Mouse (Mus musculus): ENCODE results near the gene Ldlrap1.

Ldlrap1 gene

GRCm38 (mm10) chr4:134719489-134719888 is 48.3 kb downstream of the Ldlrap1 start:
- DNase-seq (ENCODE audit: low spot score in 2 of 2): no peak

- peak; percentile 78 to 85 for DNase-seq (ENCODE audit: low spot score in 2 of 2)
Observed at GRCm38 (mm10) chr4:134713937-134714336, 53.9 kb downstream of the Ldlrap1 start.

GRCm38 (mm10) chr4:134705311-134705710 is 62.5 kb downstream of the Ldlrap1 start:
- no peak for DNase-seq (ENCODE audit: low spot score in 2 of 2)

GRCm38 (mm10) chr4:134704590-134704989 is 63.2 kb downstream of the Ldlrap1 start:
- no peak for DNase-seq (ENCODE audit: low spot score in 2 of 2)

GRCm38 (mm10) chr4:134703835-134704546 is 63.8 kb downstream of the Ldlrap1 start, which contains the start of gene Man1c1:
Gene Man1c1, minus strand, starts transcription at chr4:134704290.
- DNase-seq (ENCODE audit: low spot score in 2 of 2): peak; percentile 98 to 99

GRCm38 (mm10) chr4:134702981-134703834 is 64.6 kb downstream of the Ldlrap1 start:
- peak; percentile 39 to 55 for DNase-seq (ENCODE audit: low spot score in 2 of 2)

GRCm38 (mm10) chr4:134701934-134702333 is 65.9 kb downstream of the Ldlrap1 start:
- peak; percentile 65 to 71 for DNase-seq (ENCODE audit: low spot score in 2 of 2)

- DNase-seq (ENCODE audit: low spot score in 2 of 2): no peak
Observed at GRCm38 (mm10) chr4:134700911-134701310, 66.9 kb downstream of the Ldlrap1 start.

- no peak for DNase-seq (ENCODE audit: low spot score in 2 of 2)
Observed at GRCm38 (mm10) chr4:134693202-134693940, 74.5 kb downstream of the Ldlrap1 start.

- no peak for DNase-seq (ENCODE audit: low spot score in 2 of 2)
Observed at GRCm38 (mm10) chr4:134692388-134692787, 75.4 kb downstream of the Ldlrap1 start.
